Mouse (Mus musculus): ENCODE measurements around the gene Dner. TPM values are rescaled to one million over a fixed set of nuclear protein-coding genes. Genes with fewer than 3 reads are reported as not detected.

The Dner gene
- polyA plus RNA-seq, 1 experiment: 0.08 TPM

DNA sequence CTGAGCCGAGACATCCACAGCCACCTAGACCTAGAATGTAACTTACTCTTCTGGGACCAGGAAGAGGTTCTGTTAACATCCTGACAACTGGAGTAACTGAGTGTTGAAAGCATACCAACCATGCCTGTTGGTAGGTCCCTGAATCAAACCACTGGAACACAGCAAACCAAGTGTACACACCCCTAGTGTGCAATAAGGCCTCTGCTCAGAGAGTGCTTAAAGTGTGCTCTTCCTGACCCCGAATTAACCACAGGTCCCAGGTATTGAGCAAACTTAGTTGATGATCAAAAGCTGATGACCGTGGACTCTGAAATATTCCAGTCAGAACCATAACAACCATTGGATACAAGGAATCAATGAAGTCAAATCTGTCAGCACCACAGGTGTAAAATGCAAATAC is 26.4 kb upstream of the Dner start:
- peaks cover 19% of the 10 kb centered on the region for H3K36me3 ChIP-seq (ENCODE audit: control insufficient read depth, insufficient read depth, low read length)
- H3K27ac ChIP-seq (ENCODE audit: insufficient read depth, low read length): no peak overlapping the region
- DNase-seq (ENCODE audit: low read depth in 1 of 2, low spot score in 2 of 2): no peak
- no peaks in the 10 kb centered on the region for H3K4me1 ChIP-seq (ENCODE audit: control insufficient read depth, insufficient read depth, insufficient read length)
- no peaks in the 10 kb centered on the region for H3K27me3 ChIP-seq (ENCODE audit: control insufficient read depth, insufficient read depth, low read length)
- TF ChIP-seq CTCF (IDR thresholded peaks at IDR 0.05; ENCODE audit: extremely low read depth, insufficient read depth, insufficient read length, insufficient replicate concordance) (no peak), POLR2A (IDR thresholded peaks at IDR 0.05; ENCODE audit: low read depth, low read length) (no peak)
- WGBS: 89% methylated on average over 3 of the region's 3 CpGs
- no peak overlapping the region for H3K4me3 ChIP-seq (ENCODE audit: extremely low read depth, insufficient read depth, insufficient read length)

DNA sequence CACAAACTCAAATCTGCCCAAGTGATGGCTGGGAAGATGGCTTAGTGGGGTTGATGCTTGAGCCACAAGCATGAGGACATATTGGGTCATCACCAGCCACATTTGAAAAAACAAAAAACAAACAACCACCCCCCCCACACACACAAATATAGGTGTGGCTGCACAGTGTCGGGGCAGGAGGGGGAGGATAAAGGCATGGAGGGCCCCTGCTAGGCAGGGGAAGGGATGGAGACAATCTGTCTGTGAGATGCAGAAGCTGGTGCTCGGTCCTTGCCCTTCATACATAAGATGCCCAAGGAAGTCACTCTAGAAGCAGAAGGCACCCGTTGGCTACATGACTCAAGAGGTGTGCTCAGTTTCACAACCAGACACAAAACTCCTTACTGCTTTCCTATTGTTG is 25.9 kb upstream of the Dner start:
- DNase-seq (ENCODE audit: low read depth in 1 of 2, low spot score in 2 of 2): no peak
- H3K4me1 ChIP-seq (ENCODE audit: control insufficient read depth, insufficient read depth, insufficient read length): no peaks in the 10 kb centered on the region
- H3K27ac ChIP-seq (ENCODE audit: insufficient read depth, low read length): no peak overlapping the region
- no peaks in the 10 kb centered on the region for H3K27me3 ChIP-seq (ENCODE audit: control insufficient read depth, insufficient read depth, low read length)
- TF ChIP-seq CTCF (IDR thresholded peaks at IDR 0.05; ENCODE audit: extremely low read depth, insufficient read depth, insufficient read length, insufficient replicate concordance) (no peak), POLR2A (IDR thresholded peaks at IDR 0.05; ENCODE audit: low read depth, low read length) (no peak)
- peaks cover 19% of the 10 kb centered on the region for H3K36me3 ChIP-seq (ENCODE audit: control insufficient read depth, insufficient read depth, low read length)
- 84% methylated on average over 3 of the region's 3 CpGs for WGBS
- no peak overlapping the region for H3K4me3 ChIP-seq (ENCODE audit: extremely low read depth, insufficient read depth, insufficient read length)

DNA sequence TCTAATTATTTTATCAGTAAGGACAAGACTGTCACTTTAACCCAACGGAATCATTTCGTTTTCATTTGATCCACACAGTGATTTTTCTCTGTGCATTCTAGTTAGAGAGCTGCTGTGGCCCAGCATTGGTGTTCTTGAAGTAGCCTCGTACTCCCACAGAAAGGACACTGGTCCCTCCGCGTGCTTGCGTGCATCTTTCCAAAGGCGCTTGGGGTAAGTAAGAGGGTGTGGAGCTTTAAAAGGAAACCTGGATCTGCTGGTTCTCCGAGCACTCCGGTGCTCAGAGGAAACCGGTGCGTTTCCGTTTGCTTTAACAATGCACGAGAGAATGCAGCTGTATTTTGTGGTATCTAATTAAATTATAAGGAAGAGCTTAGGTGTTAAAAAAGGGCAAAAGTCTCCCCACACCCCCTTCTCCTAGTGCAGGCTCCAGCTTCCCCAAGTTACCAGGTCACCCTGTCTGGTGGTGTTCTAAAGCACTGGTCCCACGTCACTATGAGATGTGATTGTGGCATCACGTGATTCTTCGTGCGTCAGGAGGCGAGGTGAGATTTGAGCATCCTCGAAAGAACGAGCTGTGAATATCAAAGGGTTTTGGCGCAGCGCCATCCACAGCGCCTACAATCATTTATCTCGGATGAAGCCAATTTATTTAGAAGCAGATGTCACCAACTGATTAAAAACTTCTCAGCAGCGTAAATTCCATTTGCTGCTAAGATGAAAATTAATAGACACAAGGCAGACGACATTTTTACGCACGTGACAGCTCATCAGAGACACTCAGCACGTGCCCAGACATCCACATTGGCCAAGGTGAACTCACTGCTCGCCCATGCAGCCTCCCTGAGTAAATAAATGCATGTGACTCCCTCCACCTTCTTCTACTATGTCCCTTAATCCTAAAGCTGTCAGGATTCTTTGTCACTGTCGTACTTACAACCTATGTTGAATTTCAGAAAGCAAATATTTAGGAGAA is 14.1 kb upstream of the Dner start:
- no peak overlapping the region for H3K27ac ChIP-seq (ENCODE audit: insufficient read depth, low read length)
- no peaks in the 10 kb centered on the region for H3K4me1 ChIP-seq (ENCODE audit: control insufficient read depth, insufficient read depth, insufficient read length)
- 20% methylated on average over 31 of the region's 31 CpGs for WGBS
- H3K4me3 ChIP-seq (ENCODE audit: extremely low read depth, insufficient read depth, insufficient read length): no peak overlapping the region
- no peaks in the 10 kb centered on the region for H3K36me3 ChIP-seq (ENCODE audit: control insufficient read depth, insufficient read depth, low read length)
- no peaks in the 10 kb centered on the region for H3K27me3 ChIP-seq (ENCODE audit: control insufficient read depth, insufficient read depth, low read length)
- DNase-seq (ENCODE audit: low read depth in 1 of 2, low spot score in 2 of 2): peak in 1 of 2 experiments; percentile 3
- TF ChIP-seq POLR2A (IDR thresholded peaks at IDR 0.05; ENCODE audit: low read depth, low read length): no peak
- TF ChIP-seq CTCF (IDR thresholded peaks at IDR 0.05; ENCODE audit: extremely low read depth, insufficient read depth, insufficient read length, insufficient replicate concordance): no peak

- TF ChIP-seq CTCF (IDR thresholded peaks at IDR 0.05; ENCODE audit: extremely low read depth, insufficient read depth, insufficient read length, insufficient replicate concordance): no peak
- no peak for TF ChIP-seq POLR2A (IDR thresholded peaks at IDR 0.05; ENCODE audit: low read depth, low read length)
- Histone ChIP-seq H3K27ac (ENCODE audit: insufficient read depth, low read length) (no peak overlapping the region), H3K27me3 (ENCODE audit: control insufficient read depth, insufficient read depth, low read length) (no peaks in the 10 kb centered on the region), H3K4me1 (ENCODE audit: control insufficient read depth, insufficient read depth, insufficient read length) (no peaks in the 10 kb centered on the region), H3K36me3 (ENCODE audit: control insufficient read depth, insufficient read depth, low read length) (no peaks in the 10 kb centered on the region), H3K4me3 (ENCODE audit: extremely low read depth, insufficient read depth, insufficient read length) (no peak overlapping the region)
- no peak for DNase-seq (ENCODE audit: low read depth in 1 of 2, low spot score in 2 of 2)
- WGBS: 36% methylated on average over 5 of the region's 5 CpGs
Observed at GRCm38 (mm10) chr1:84709406-84709805, 13.4 kb upstream of the Dner start.

DNA sequence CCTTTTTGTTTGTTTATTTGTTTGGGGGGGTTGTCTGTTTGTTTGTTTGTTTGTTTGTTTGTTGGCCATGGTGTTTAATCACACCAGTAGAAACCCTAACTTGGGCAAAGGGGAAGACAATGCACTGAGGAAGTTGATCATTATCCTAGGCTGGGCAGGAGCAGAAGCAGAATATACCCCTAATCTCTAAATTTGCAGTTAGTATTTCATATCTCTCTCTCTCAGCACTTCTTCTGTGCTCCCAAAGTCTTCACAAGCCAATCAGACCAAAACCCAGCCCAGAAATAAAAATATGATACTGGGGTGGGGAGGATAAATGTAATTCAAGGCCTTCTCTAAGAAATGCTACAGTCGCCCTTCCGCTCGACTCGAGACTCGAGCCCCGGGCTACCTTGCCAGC is 4.2 kb upstream of the Dner start:
- no peak for TF ChIP-seq POLR2A (IDR thresholded peaks at IDR 0.05; ENCODE audit: low read depth, low read length)
- TF ChIP-seq CTCF (IDR thresholded peaks at IDR 0.05; ENCODE audit: extremely low read depth, insufficient read depth, insufficient read length, insufficient replicate concordance): no peak
- no peak overlapping the region for H3K27ac ChIP-seq (ENCODE audit: insufficient read depth, low read length)
- no peaks in the 10 kb centered on the region for H3K36me3 ChIP-seq (ENCODE audit: control insufficient read depth, insufficient read depth, low read length)
- 97% methylated on average over 6 of the region's 6 CpGs for WGBS
- H3K4me1 ChIP-seq (ENCODE audit: control insufficient read depth, insufficient read depth, insufficient read length): peaks cover 4% of the 10 kb centered on the region; the same call in 1 of the 2 replicates
- peaks cover 10% of the 10 kb centered on the region for H3K27me3 ChIP-seq (ENCODE audit: control insufficient read depth, insufficient read depth, low read length)
- DNase-seq (ENCODE audit: low read depth in 1 of 2, low spot score in 2 of 2): no peak
- H3K4me3 ChIP-seq (ENCODE audit: extremely low read depth, insufficient read depth, insufficient read length): no peak overlapping the region

DNA sequence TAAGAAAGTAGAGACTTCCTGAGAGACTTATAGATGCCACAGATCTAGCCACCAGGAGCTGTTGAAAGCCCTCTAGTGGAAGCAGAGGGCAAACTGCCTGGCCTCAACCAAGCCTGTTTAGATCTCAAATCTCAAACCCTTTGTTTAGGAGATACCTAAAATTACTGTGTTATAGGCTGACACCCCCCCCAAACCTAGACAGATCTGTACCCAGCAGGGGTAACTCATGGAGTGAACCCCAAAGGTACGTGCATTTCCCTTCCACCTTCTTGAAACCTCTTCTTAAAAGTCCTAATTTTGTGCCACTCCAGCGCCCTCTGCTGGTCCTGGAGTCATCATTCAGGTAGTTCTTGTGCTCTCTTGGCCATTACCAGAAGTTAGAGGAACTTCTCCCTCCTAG is 1.1 kb upstream of the Dner start:
- Histone ChIP-seq H3K4me3 (ENCODE audit: extremely low read depth, insufficient read depth, insufficient read length) (no peak overlapping the region), H3K27me3 (ENCODE audit: control insufficient read depth, insufficient read depth, low read length) (peaks cover 11% of the 10 kb centered on the region), H3K4me1 (ENCODE audit: control insufficient read depth, insufficient read depth, insufficient read length) (peaks cover 4% of the 10 kb centered on the region; the same call in 1 of the 2 replicates), H3K27ac (ENCODE audit: insufficient read depth, low read length) (no peak overlapping the region), H3K36me3 (ENCODE audit: control insufficient read depth, insufficient read depth, low read length) (no peaks in the 10 kb centered on the region)
- TF ChIP-seq POLR2A (IDR thresholded peaks at IDR 0.05; ENCODE audit: low read depth, low read length): no peak
- peak; percentile 9; the same call in 1 of the 2 replicates for TF ChIP-seq CTCF (IDR thresholded peaks at IDR 0.05; ENCODE audit: extremely low read depth, insufficient read depth, insufficient read length, insufficient replicate concordance)
- WGBS: 3% methylated on average over 2 of the region's 2 CpGs
- DNase-seq (ENCODE audit: low read depth in 1 of 2, low spot score in 2 of 2): no peak

Data from spleen, adult 2 months (tissue).